Mouse (Mus musculus): Measurements from ENCODE around the gene A730061H03Rik.

DNA sequence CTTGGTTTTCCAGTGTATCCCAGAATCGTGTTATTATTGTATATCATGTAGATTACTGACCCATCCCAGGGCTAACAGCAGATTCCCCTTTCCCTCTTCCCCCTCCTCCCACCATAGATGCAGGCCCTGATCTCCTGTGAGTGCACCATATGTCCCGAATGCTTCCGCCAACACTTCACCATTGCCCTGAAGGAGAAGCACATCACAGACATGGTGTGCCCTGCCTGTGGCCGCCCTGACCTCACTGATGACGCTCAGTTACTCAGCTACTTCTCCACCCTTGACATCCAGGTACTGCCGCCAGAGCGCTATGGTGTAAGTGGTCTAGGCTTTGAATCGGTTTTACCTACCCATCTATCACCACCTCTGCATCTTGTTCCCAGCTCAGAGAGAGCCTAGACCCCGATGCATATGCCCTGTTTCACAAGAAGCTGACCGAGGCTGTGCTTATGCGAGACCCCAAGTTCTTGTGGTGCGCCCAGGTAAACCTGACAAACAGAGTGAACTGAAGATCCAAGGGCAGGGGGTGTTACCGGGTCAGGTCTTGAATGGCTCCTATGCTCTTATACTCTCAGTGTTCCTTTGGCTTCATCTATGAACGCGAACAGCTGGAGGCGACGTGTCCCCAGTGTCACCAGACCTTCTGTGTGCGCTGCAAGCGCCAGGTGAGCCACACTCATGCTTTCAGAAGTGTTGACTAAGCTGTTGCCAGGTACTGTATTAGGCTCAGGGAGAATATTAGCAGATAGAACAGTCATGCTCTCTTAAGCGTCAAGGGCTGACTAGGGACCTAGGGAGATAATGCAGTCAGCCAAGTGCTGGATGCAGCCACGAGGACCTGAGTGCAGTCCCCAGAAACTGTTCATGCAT is 38.5 kb upstream of the A730061H03Rik start:
- no peak for TF ChIP-seq CTCF (IDR thresholded peaks at IDR 0.05; ENCODE audit: borderline replicate concordance, insufficient read depth, low read length)
- TF ChIP-seq POLR2A (IDR thresholded peaks at IDR 0.05; ENCODE audit: low read depth, low read length): no peak

All from embryonic fibroblast, embryonic 13.5 days (primary cell).